Mouse (Mus musculus): Measurements from ENCODE around the gene Rin2. TPM values are rescaled to one million over a fixed set of nuclear protein-coding genes. Genes with fewer than 3 reads are reported as not detected.
"Not testable (repeated sequence)": the region's sequence is repeated elsewhere in the genome, so short reads cannot be mapped to it uniquely, and the experiment has no call there.

Gene Rin2
- polyA plus RNA-seq, 1 experiment from 2014 or later: 11.9 TPM

- TF ChIP-seq CTCF (IDR thresholded peaks at IDR 0.05; ENCODE audit: low read depth): no peak
- peaks cover 7% of the 10 kb centered on the region for H3K4me1 ChIP-seq (replicated peaks; ENCODE audit: control insufficient read depth, insufficient read depth, low read length)
- no peak for ATAC-seq
- H3K27ac ChIP-seq (ENCODE audit: low read depth, low read length): no peak within 1 kb of the TSS
- H3K4me3 ChIP-seq (ENCODE audit: low read depth, low read length): peak within 1 kb of the TSS; percentile 87
- H3K9ac ChIP-seq (ENCODE audit: low read depth, low read length): peak within 1 kb of the TSS; percentile 78
- no peaks in the 10 kb centered on the region for H3K36me3 ChIP-seq (ENCODE audit: control insufficient read depth, insufficient read depth)
- peak within 1 kb of the TSS; percentile 72 for H3K4me2 ChIP-seq (replicated peaks; ENCODE audit: low read depth)
- no peaks in the 10 kb centered on the region for H3K9me3 ChIP-seq (ENCODE audit: control insufficient read depth)
- WGBS: 87% methylated on average over 6 of the region's 6 CpGs
- no peaks in the 10 kb centered on the region for H3K27me3 ChIP-seq (replicated peaks; ENCODE audit: control insufficient read depth, insufficient read depth, low read length)
Observed at GRCm38 (mm10) chr2:145901861-145902260, 226.8 kb downstream of the Rin2 start, which contains the start of gene Naa20. Gene Naa20, plus strand, starts transcription at chr2:145902099.

DNA sequence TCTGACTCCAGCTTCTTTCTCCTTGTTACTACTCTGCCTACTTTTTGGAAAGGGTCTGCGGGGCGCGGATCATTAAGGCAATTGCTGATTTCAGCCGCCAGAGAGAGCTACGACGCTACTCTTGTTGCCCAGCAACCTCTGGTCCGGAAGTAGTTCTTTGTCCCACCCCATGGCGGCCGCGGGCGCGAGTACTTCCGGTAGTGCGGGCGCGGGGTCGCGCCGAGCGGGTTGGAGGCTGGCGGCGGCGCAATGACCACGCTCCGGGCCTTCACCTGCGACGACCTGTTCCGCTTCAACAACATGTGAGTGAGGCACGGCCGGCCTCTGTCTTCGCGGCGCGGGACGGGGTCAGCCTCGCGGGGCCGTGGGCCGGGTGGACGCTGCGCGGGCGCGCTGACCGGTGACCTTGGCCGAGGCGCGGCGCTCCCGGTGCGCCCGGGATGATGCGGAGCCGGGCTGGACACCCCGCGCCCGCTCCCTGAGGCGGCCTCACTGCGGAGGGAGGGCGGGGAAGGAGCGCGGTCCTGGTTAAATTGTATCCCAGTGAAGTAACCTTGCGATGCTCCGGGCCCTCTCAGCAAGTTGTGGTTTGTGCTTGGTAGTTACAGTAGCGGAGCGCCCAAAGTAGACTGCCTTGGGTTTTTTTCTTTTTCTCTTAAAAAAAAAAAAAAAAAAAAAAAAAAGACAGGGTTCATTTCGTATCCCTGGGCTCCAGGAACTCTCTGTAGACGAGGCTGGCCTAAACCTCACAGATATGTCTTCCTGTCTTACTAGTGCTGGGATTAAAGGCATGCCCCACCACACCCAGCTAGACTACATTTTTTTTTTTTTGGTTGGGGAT is 228.3 kb downstream of the Rin2 start:
- Histone ChIP-seq H3K4me2 (replicated peaks; ENCODE audit: low read depth) (peak overlapping the region; percentile 72), H3K9ac (ENCODE audit: low read depth, low read length) (peak overlapping the region; percentile 78), H3K9me3 (ENCODE audit: control insufficient read depth) (no peaks in the 10 kb centered on the region), H3K27me3 (replicated peaks; ENCODE audit: control insufficient read depth, insufficient read depth, low read length) (no peaks in the 10 kb centered on the region), H3K4me3 (ENCODE audit: low read depth, low read length) (peak overlapping the region; percentile 87), H3K27ac (ENCODE audit: low read depth, low read length) (peak overlapping the region; percentile 90), H3K4me1 (replicated peaks; ENCODE audit: control insufficient read depth, insufficient read depth, low read length) (peaks cover 7% of the 10 kb centered on the region), H3K36me3 (ENCODE audit: control insufficient read depth, insufficient read depth) (no peaks in the 10 kb centered on the region)
- WGBS: under 1% methylated on average over 68 of the region's 68 CpGs
- ATAC-seq: peak; percentile 92
- TF ChIP-seq CTCF (IDR thresholded peaks at IDR 0.05; ENCODE audit: low read depth): peak; percentile 78

- TF ChIP-seq CTCF (IDR thresholded peaks at IDR 0.05; ENCODE audit: low read depth): no peak
- Histone ChIP-seq H3K4me2 (replicated peaks; ENCODE audit: low read depth) (peak overlapping the region; percentile 72), H3K4me3 (ENCODE audit: low read depth, low read length) (peak overlapping the region; percentile 87), H3K9me3 (ENCODE audit: control insufficient read depth) (no peaks in the 10 kb centered on the region), H3K27me3 (replicated peaks; ENCODE audit: control insufficient read depth, insufficient read depth, low read length) (no peaks in the 10 kb centered on the region), H3K36me3 (ENCODE audit: control insufficient read depth, insufficient read depth) (peaks cover 3% of the 10 kb centered on the region; the same call in 1 of the 2 replicates), H3K4me1 (replicated peaks; ENCODE audit: control insufficient read depth, insufficient read depth, low read length) (peaks cover 7% of the 10 kb centered on the region), H3K9ac (ENCODE audit: low read depth, low read length) (peak overlapping the region; percentile 78), H3K27ac (ENCODE audit: low read depth, low read length) (no peak overlapping the region)
- 25% methylated on average over 12 of the region's 12 CpGs for WGBS
- ATAC-seq: no peak
Observed at GRCm38 (mm10) chr2:145903983-145904616, 229.1 kb downstream of the Rin2 start.

GRCm38 (mm10) chr2:145905156-145905555 is 230.1 kb downstream of the Rin2 start:
- 71% methylated on average over 6 of the region's 6 CpGs for WGBS
- H3K4me1 ChIP-seq (replicated peaks; ENCODE audit: control insufficient read depth, insufficient read depth, low read length): peaks cover 7% of the 10 kb centered on the region; the same call in 1 of the 2 replicates
- H3K4me3 ChIP-seq (ENCODE audit: low read depth, low read length): no peak overlapping the region
- no peak for TF ChIP-seq CTCF (IDR thresholded peaks at IDR 0.05; ENCODE audit: low read depth)
- no peak for ATAC-seq
- H3K36me3 ChIP-seq (ENCODE audit: control insufficient read depth, insufficient read depth): peaks cover 3% of the 10 kb centered on the region; the same call in 1 of the 2 replicates
- no peaks in the 10 kb centered on the region for H3K27me3 ChIP-seq (replicated peaks; ENCODE audit: control insufficient read depth, insufficient read depth, low read length)
- no peak overlapping the region for H3K27ac ChIP-seq (ENCODE audit: low read depth, low read length)
- no peak overlapping the region for H3K4me2 ChIP-seq (replicated peaks; ENCODE audit: low read depth)
- H3K9ac ChIP-seq (ENCODE audit: low read depth, low read length): no peak overlapping the region
- no peaks in the 10 kb centered on the region for H3K9me3 ChIP-seq (ENCODE audit: control insufficient read depth)

GRCm38 (mm10) chr2:145905884-145906283 is 230.9 kb downstream of the Rin2 start:
- not testable (repeated sequence) for H3K4me1 ChIP-seq (replicated peaks; ENCODE audit: control insufficient read depth, insufficient read depth, low read length); H3K4me2 ChIP-seq (replicated peaks; ENCODE audit: low read depth); H3K27ac ChIP-seq (ENCODE audit: low read depth, low read length); H3K9me3 ChIP-seq (ENCODE audit: control insufficient read depth); H3K27me3 ChIP-seq (replicated peaks; ENCODE audit: control insufficient read depth, insufficient read depth, low read length); H3K36me3 ChIP-seq (ENCODE audit: control insufficient read depth, insufficient read depth); H3K4me3 ChIP-seq (ENCODE audit: low read depth, low read length); ATAC-seq; H3K9ac ChIP-seq (ENCODE audit: low read depth, low read length)
- peak; percentile 51 for TF ChIP-seq CTCF (IDR thresholded peaks at IDR 0.05; ENCODE audit: low read depth)
- 45% methylated on average over 4 of the region's 4 CpGs for WGBS

DNA sequence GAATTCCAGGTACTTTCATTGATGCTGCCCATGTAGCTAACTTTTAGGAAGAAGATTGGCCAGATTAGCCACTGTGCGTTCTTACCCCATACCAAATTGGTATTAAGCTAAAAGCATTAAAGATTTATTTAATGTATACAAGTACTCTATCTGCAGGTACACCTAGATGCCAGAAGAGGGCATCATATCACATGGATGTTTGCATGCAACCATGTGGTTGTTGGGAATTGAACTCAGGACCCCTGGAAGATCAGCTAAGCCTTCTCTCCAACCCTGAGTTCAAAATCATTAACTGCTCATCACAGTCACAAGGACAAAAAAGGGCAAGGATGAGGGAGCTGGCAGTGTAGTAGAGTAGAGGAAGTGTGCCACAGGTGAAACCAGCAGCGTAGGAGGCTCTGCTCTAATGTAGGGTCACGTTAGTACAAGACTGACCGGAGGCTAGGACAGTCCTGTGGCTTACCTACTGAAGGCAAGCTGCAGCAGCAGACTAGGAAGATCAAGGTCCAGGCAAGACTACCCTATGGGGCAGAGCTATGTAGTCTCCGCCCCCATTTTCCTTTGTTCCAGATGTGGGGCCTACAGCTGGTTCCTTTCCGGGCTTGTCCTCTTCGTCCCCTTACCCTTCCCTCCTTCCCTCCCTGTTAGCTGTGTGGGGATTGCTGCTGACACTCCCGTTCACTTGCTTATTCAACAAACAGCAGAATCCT is 246.1 kb downstream of the Rin2 start:
- Histone ChIP-seq H3K27ac (ENCODE audit: low read depth, low read length) (no peak overlapping the region), H3K4me3 (ENCODE audit: low read depth, low read length) (no peak overlapping the region), H3K27me3 (replicated peaks; ENCODE audit: control insufficient read depth, insufficient read depth, low read length) (no peaks in the 10 kb centered on the region), H3K4me2 (replicated peaks; ENCODE audit: low read depth) (no peak overlapping the region), H3K4me1 (replicated peaks; ENCODE audit: control insufficient read depth, insufficient read depth, low read length) (no peaks in the 10 kb centered on the region), H3K9me3 (ENCODE audit: control insufficient read depth) (no peaks in the 10 kb centered on the region), H3K36me3 (ENCODE audit: control insufficient read depth, insufficient read depth) (peaks cover 65% of the 10 kb centered on the region), H3K9ac (ENCODE audit: low read depth, low read length) (no peak overlapping the region)
- 69% methylated on average over 8 of the region's 8 CpGs for whole genome bisulfite sequencing
- ATAC-seq: peak; percentile 71
- peak; percentile 39; the same call in 1 of the 2 replicates for TF ChIP-seq CTCF (IDR thresholded peaks at IDR 0.05; ENCODE audit: low read depth)

Data from intestine, postnatal 0 days (tissue).